Mouse (Mus musculus): ENCODE measurements around the gene Gimap1.

Gene Gimap1

DNA sequence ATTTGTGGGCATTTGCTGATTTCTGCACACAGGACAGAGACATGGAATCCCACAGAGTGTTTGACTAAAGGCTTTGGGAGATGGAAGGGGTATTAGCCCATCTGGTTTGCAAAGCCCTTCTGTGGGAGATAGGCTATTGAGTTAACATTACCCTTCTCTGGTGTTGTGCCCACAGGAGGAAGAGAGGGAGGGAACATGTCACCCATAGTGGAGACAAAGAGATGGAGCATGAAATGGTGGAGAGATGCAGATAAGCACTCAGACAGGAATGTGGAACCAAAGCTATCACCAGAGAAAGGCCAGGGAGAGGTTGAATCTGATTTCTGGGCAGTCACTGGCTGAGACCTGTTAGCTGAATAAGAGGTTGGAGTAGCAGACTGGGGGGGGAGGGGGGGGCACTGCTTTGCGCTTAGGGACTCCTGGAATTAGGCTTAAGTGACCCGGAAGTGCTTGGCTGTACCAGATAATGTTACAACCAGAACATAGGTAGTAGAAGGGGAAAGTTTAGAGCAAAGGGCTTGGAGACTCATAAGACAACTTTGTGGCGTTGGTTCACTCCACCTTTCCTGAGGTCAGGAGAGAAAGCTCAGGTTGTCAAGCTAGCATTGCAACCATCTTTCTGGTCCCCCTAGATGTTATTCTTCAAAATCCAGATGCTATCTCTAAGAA is 1.8 kb downstream of the Gimap1 start:
- no peak for DNase-seq (ENCODE audit: low read depth, low spot score)

DNA sequence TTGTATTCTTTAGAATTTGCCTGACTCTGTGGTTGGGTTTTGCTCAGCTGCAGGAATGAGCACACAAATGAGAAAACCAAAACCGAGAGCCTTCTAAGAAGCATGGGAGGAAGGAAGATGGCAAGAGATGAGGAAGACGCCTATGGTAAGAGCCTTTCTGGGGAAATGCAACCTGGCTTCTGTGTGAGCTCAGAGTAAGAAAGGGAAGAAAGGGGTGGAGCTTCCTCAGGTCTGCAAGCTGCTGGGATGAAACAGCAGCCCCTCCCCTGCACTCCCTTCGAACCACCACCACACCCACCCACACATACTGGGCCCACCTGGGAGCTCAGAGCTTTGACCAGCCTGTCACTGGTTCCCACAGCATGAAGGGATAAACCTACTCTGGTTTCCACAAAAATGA is 2.4 kb downstream of the Gimap1 start:
- DNase-seq (ENCODE audit: low read depth, low spot score): peak; percentile 46

DNA sequence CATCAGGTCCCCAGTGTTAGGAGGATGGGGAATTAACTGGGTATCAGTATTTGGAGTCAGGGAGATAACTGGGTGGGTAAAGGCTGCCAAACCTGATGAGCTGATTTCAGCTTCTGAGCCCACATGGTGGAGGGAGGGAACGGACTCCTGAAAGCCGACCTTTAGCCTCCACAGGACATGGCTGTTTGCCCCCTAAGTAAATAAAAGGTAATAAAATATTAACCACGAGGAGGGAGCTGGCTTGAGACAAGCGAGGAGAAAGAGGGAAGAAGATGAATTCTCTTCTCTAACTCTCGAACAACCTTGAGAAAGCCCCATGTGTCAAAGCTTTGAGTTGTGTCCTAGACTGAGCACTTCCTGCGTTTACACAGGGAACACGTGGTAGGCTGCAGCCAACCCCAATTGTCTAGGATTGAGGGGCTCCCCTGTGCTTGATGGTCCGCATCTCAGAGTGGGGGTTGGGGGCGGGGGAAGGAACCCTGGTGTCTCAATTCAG is 2.9 kb downstream of the Gimap1 start:
- DNase-seq (ENCODE audit: low read depth, low spot score): no peak

DNA sequence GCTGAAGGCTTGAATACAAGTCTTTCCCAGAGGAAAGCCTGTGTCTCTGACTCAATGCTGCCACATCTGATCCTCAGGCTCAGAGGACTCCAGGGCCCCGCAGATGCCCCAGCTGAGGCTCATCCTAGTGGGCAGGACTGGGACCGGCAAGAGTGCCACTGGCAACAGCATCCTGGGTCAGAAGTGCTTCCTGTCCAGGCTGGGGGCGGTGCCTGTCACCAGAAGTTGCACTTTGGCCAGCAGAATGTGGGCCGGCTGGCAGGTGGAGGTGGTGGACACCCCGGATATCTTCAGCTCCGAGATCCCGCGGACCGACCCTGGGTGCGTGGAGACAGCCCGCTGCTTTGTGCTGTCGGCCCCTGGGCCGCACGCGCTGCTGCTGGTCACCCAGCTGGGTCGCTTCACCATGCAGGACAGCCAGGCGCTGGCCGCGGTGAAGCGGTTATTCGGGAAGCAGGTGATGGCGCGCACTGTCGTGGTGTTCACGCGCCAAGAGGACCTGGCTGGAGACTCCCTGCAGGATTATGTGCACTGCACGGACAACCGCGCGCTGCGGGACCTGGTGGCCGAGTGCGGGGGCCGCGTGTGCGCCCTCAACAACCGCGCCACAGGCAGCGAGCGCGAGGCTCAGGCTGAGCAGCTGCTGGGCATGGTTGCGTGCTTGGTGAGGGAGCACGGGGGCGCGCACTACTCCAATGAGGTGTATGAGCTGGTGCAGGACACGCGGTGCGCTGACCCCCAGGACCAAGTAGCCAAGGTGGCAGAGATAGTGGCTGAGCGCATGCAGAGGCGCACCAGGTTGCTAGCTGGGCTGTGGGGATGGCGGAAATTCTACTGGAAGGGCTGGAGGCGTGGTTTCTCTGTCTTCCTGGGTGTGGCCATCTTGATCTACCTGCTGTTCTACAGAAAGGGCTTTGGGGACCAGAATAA is 3.8 kb downstream of the Gimap1 start:
- DNase-seq (ENCODE audit: low read depth, low spot score): peak; percentile 41

DNA sequence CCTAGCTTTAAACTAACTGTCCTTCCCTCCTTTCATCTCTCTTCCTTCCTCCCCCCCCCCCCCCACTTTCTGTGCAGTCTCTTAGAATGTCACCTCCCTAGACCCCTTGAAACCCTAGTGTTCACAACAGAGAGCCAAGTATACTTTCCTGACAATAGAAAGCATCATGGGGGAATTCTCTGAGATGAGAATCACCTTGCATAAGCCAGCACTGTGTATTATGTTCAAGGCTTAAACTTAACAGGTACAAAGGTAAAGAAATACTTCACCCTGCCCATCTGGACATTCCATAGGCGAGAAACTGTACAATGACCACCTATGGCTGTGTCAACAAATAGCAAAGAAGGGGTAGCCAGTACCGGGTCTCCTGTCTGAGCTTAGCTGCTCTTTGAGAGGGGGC is 6.6 kb downstream of the Gimap1 start:
- DNase-seq (ENCODE audit: low read depth, low spot score): no peak

DNA sequence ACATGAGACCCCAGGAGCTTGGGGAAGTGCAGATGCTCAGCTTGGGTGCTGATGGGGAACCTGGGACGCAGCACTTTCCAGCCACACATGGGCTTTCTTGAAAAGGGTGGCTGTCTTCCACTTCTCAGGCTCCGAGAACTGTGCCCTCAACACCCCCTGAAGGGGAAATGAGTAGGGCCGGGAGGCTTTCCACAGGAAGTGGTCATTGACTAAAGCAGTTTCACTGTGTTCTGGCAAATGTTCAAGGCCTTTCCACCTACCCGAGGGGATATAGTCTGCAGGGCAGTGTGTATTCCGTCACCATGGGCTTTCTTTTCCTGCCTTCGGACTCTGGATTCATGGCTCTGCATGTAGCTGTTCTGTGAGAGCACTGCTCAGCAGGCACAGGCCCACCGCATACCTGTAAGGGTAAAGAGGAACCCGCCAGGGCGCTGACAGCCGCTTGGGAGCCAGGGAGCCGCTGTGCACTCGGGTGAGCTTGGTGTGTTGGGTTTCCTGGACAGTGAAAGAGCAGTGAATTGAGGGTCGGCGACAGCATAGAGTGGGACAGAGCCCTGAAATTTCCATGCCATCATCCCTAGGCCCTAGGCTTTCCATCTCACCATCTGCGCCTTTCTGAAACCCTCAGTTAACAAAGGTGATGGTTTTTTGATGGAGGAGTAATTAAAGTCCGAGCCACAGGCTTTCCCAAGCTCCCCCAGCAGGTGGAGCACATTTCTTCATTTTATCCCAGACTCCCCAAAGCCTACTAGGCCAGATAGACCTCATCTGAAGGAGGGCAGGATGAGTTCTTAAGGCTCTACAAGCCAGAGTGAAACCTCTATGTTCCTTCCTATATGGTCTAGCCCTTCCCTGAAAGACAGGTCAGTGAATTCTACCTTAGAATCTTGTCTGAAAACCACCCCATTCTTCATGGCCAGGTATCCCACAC is 7.4 kb downstream of the Gimap1 start, which contains the start of gene Gimap5:
TSS of gene Gimap5 (plus strand) at position 239 of the 931 bp plus-strand sequence.
- DNase-seq (ENCODE audit: low read depth, low spot score): peak; percentile 61

DNA sequence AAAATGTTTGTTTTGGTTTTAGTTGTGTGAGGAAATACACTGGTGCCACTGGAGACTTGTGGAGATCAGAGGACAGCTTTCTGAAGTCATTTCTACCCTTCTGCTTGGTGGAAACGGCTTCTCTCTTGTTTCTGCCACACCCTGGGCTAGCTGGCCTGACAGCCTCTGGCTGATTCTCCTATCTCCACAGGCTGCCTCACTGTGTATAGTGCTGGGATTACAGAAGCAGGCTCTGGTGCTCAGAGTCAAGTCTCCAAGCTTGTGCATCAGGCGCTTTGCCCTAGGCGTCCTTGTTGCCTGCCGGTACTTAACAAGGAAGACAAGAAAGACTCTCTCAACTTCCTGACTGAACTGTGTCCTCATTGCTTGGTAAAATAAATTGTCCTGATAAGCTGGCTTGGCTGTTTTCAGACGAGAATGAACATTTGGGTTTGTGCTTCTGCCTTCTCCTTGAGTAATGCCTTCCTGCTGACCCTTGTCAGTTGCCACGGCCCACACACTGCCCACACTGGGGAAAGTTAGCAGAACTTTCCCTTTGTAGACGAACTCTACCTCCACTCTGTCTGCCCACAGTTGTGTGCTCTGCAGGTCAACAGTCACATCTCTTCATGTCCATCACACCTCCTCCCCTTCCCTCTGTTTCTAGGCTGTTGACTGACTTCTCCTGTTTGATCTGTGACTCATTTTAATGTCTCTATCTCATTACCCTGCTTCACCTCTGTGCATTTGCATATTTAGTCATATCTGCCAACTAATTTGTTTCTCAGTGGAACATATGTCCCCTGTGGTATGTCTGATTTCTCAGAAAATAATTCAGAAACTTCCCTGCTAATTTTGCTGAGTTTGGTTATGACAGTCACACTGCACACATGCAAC is 8.5 kb downstream of the Gimap1 start:
- no peak for DNase-seq (ENCODE audit: low read depth, low spot score)

DNA sequence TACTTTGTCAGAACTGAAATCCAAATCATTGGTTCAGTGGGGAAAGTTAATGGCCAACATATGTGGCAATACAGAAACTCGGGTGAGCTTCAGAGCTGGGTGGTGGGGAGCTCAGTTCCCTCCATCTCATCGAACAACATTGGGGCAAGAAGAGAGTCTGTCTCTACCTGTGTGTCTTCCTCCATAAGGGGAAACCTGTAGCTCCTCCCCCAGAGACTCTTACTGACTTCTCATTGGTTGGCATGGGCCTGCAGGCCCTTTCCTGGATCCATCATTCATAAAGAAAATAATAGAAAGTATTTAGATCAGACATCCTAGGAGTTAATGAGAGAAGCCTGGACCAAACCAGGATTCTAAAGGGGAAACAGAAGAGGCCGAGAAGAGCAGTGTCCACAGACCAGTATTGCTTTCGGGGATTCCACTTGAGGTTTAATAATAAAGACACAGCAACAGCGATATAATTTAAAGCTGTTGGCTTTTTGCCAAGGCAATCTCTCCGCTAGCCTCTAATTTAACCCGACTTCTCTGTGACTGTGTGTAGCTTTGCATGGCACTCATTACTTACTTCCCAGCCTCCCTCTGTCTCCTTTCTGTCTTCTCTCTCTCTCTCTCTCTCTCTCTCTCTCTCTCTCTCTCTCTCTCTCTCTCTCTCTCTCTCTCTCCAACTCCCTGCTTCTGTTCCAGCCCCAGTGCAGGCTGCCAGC is 24.9 kb downstream of the Gimap1 start:
- DNase-seq (ENCODE audit: low read depth, low spot score): no peak

DNA sequence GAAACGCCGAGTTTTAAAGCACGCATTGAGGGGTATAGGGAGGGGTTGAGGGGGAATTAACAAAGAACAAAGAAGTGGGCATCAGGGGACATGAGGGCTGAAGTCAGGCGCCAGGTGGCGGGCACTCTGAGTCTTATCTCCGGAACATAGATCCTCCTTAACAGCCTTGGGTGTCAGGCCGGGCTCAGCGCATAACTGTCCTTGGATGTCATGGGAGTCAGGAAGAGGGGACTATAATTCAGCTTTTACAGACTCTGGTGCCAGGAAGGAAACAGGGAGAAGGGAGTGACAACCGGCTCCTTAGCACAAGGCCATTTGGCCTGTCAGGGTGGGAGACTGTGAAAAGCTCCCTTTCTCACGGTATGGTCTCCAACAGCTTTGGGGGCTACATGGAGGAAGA is 25.6 kb downstream of the Gimap1 start:
- DNase-seq (ENCODE audit: low read depth, low spot score): no peak

DNA sequence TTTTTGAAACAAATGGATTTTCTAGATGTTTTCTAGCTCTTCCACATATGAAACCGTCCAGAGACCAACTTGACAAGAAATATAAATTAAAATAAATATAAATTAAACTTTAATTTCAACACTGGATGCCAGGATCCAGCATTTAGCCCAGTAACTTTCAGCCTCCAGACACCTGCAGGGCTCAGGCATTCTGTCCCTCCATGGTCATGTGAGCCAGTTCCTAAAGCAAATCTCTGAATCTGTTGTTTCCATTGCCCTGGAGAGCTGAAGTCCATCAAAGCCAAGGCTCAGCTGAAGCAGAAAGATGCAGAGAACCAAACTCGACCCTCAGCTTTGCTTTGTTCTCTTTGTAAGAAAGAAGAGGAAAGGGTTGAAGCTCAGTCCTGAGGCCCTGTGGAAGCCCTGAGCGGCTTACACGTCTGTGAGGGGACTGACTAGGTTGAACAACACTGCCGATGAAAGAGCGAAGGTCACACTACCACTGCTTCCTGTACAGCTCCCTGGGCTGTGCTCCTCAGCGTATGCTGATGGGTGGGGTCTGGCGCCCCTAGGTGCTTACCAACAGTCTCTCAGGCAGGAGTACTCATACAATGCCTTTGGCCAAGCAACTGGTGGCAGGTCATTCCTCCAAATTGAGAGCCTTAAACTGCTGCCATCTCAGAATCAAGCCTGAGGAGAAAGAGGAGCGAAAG is 29.5 kb downstream of the Gimap1 start:
- no peak for DNase-seq (ENCODE audit: low read depth, low spot score)

DNA sequence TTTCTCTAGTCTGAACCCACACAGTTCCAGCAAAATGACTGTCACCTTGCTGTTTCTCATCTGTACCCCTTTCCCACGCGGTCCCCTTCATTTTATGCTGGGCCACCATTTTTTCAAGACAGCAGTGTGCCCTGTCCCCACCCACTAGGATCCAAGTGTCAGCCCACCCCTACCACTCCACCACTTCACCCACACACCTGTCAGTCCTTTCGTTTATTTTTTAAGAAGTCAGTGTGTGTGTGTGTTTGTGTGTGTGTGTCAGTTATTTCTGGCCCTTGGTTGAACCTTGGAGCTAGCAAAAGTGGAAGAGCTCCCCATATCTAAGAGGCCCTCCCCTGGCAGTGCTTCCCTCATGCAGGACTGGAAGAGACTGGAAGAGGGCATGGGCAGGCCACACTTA is 30.1 kb downstream of the Gimap1 start:
- DNase-seq (ENCODE audit: low read depth, low spot score): no peak

DNA sequence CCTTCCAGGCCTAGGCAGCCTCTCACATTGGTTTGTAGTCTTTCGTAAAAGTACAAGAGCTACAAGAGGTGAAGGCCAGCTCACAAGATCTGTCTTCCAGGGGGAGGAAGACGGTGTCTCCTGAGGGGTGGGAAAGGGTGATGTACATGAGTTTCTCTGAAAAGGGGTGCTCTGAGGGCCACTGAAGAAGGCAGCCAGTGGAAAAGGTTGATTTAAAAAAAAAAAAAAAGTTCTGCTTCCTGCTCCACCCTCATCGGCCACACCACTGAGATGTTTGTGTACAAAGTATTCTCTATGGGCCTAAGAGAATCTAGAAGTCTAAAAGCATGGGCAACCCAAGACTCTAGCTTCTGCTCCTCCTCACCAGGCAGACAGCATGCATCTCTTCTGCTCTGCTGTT is 31.8 kb downstream of the Gimap1 start, which contains the start of gene Gimap3:
TSS of gene Gimap3 (minus strand) at position 156 of the 400 bp plus-strand sequence.
- no peak for DNase-seq (ENCODE audit: low read depth, low spot score)

DNA sequence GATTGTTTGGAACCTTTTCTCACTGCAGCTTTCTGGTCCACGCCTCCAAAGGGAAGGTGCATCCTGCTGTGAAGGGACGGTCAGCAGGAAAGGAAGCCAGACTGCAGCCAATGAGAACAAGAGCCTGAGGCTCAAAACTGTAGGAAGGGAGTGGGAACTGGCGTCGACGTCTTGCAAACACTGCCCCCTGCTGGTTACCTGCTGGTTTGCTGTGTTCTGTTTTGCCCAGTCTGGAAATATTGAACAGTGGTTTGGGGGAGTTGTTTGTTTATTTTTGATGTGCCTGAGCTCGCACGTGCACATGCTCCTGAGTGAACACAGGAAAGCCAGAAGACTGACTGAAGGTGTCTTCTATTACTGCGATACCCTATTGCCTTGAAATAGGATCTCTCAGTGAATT is 33.2 kb downstream of the Gimap1 start:
- DNase-seq (ENCODE audit: low read depth, low spot score): peak; percentile 85

DNA sequence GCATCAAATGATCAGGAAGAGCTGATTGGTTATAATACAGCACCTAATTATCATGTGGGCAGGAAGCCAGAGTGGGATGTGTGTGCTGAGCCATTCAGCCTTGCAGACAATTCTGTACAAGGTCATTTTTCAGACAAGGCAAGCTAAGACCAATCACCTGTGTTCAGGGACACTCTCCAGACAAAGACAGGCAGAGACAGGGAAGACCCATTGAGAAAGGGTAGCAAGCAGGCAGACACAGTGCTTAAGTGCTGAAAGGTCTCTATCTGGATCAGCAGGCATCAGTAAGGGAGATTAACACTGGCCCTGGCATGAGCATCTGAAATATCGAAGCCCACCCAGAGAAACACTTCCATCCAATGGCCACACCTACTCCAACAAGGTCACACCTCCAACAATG is 45.6 kb downstream of the Gimap1 start:
- no peak for DNase-seq (ENCODE audit: low read depth, low spot score)

DNA sequence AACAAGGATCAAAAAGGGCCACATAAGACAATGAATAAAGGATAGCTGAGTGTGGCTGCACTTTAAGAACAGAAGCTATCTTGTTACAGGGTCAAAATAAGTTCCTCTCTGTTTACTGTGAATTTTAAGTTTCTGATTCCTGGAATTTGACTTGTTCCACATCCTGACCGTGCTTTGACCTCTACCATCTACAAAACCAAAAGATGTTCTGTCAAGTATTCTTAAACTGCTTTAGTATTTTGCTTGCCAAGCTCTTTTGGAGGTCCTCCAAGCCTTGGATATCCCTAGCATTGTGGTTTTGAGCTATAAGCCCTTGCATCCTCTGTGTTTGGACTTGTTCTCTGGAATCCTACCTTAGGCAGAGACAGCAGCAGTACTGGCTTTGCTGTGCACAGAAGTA is 46.3 kb downstream of the Gimap1 start:
- no peak for DNase-seq (ENCODE audit: low read depth, low spot score)

DNA sequence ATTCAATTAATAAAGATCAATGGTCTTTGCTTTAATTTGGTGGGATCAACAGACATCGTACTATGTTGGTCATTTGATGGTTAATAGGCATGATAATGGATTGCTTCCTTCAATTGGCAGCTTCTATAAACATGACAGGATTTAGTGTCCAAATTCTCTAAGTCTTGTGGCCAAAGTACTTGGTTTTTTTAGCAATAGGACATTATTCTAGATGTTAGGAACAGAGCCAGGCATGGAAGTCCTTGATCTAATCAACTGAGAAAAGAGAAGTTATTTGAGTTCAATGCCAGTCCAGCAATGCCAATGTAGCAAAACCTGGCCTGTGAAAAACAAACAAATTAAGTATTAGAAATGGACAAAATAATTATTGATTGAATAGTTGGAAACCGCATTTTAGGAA is 46.7 kb downstream of the Gimap1 start:
- DNase-seq (ENCODE audit: low read depth, low spot score): no peak

DNA sequence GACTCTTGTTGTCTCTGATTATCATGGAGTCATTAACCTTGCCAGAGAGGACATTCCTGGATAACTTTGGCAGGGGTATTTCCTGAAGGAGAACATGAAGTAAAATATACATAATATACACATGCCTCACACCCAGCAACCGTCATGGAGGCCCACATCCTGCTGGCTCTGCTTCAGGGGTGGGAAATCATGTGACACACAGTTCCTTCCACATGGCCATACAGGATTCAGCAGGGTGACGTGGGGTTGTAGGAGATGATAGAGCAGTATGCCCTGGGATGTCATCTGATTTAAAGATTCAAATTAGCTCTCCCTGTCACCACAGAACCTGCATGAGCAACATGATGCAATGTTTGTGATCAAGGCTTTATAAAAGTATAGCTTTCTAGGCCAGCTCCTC is 49.0 kb downstream of the Gimap1 start:
- DNase-seq (ENCODE audit: low read depth, low spot score): no peak
